Mouse (Mus musculus) midbrain, embryonic 12.5 days (tissue): ENCODE measurements around the gene Skiv2l. TPM values are rescaled to one million over a fixed set of nuclear protein-coding genes. Genes with fewer than 3 reads are reported as not detected.
A peak's percentile ranks its signal among the peaks of the same experiment; 100 is the strongest.
"Not testable (repeated sequence)": the region's sequence is repeated elsewhere in the genome, so short reads cannot be mapped to it uniquely, and the experiment has no call there.

Experiments
- ATAC-seq: fragments of 200-750 bp; cut with Nextera tagmentation; 2 replicates; pipeline ENCODE4 v1.8.0; 2017; ENCODE audit warnings: low read depth, moderate TSS enrichment, moderate library complexity; ENCODE audit not compliant: low FRiP score
- H3K27ac ChIP-seq: fragments of 300-500 bp; sonication (generic); replicated peaks from 2 replicates; pipeline ENCODE4 v1.5.1; 2016; ENCODE audit warnings: mild to moderate bottlenecking
- H3K27me3 ChIP-seq: fragments of 300-500 bp; sonication (generic); 2 replicates; pipeline ENCODE4 v1.6.1; 2016; ENCODE audit warnings: mild to moderate bottlenecking
- H3K36me3 ChIP-seq: fragments of 300-500 bp; sonication (generic); 2 replicates; pipeline ENCODE4 v1.6.1; 2016
- H3K4me1 ChIP-seq: fragments of 300-500 bp; sonication (generic); 2 replicates; pipeline ENCODE4 v1.6.1; 2016
- H3K4me2 ChIP-seq: fragments of 300-500 bp; sonication (generic); replicated peaks from 2 replicates; pipeline ENCODE4 v1.6.1; 2016; ENCODE audit warnings: mild to moderate bottlenecking, moderate library complexity
- H3K4me3 ChIP-seq: fragments of 300-500 bp; sonication (generic); 2 replicates; pipeline ENCODE4 v1.5.1; 2016; ENCODE audit warnings: mild to moderate bottlenecking
- H3K9ac ChIP-seq: fragments of 300-500 bp; sonication (generic); replicated peaks from 2 replicates; pipeline ENCODE4 v1.6.1; 2016; ENCODE audit warnings: mild to moderate bottlenecking, moderate library complexity
- H3K9me3 ChIP-seq: fragments of 300-500 bp; sonication (generic); 2 replicates; pipeline ENCODE4 v1.6.1; 2016; ENCODE audit warnings: mild to moderate bottlenecking
- WGBS: fragments of 180-500 bp; shearing (Covaris S2); methylation state at CpG from one replicate; pipeline ENCODE4 v1.1.7; 2016; 5-methylcytosine and 5-hydroxymethylcytosine counted together
- polyA plus RNA-seq: library from polyadenylated mRNA; unstranded; fragments of >200 nt; fragmentation: Nextera tagmentation; extraction: Ambion mirVana; gene quantifications from 2 replicates; pipeline ENCODE4 v1.2.1, GENCODE M21; 2016

Skiv2l gene
- polyA plus RNA-seq, 1 experiment from 2014 or later = 71.5 TPM

- Histone ChIP-seq H3K4me2 (peak overlapping the region; percentile 98), H3K27me3 (no peaks in the 10 kb centered on the region), H3K9ac (peak overlapping the region; percentile 70), H3K36me3 (peaks cover 52% of the 10 kb centered on the region), H3K9me3 (no peaks in the 10 kb centered on the region), H3K27ac (peak overlapping the region; percentile 82), H3K4me1 (peaks cover 26% of the 10 kb centered on the region), H3K4me3 (peak overlapping the region; percentile 75)
- WGBS = 41% methylated on average over 43 of the region's 43 CpGs
- ATAC-seq = peak; percentile 3; the same call in 1 of the 2 replicates
Measured at GRCm38 (mm10) chr17:34837464-34838324, 12.3 kb downstream of the Skiv2l start.

- no peaks in the 10 kb centered on the region for H3K27me3 ChIP-seq
- ATAC-seq = peak; percentile 92
- H3K4me3 ChIP-seq = peak within 1 kb of the TSS; percentile 75
- peak within 1 kb of the TSS; percentile 74 for H3K9ac ChIP-seq
- H3K4me1 ChIP-seq = peaks cover 26% of the 10 kb centered on the region
- H3K27ac ChIP-seq = peak within 1 kb of the TSS; percentile 82
- no peaks in the 10 kb centered on the region for H3K9me3 ChIP-seq
- peak within 1 kb of the TSS; percentile 98 for H3K4me2 ChIP-seq
- WGBS = under 1% methylated on average over 40 of the region's 40 CpGs
- peaks cover 52% of the 10 kb centered on the region for H3K36me3 ChIP-seq
Measured at GRCm38 (mm10) chr17:34836856-34837221, 13.2 kb downstream of the Skiv2l start, which contains the start of the genes Stk19 and Dxo. TSS of gene Stk19 (minus strand) at chr17:34836945. TSS of gene Dxo (plus strand) at chr17:34837019.

DNA sequence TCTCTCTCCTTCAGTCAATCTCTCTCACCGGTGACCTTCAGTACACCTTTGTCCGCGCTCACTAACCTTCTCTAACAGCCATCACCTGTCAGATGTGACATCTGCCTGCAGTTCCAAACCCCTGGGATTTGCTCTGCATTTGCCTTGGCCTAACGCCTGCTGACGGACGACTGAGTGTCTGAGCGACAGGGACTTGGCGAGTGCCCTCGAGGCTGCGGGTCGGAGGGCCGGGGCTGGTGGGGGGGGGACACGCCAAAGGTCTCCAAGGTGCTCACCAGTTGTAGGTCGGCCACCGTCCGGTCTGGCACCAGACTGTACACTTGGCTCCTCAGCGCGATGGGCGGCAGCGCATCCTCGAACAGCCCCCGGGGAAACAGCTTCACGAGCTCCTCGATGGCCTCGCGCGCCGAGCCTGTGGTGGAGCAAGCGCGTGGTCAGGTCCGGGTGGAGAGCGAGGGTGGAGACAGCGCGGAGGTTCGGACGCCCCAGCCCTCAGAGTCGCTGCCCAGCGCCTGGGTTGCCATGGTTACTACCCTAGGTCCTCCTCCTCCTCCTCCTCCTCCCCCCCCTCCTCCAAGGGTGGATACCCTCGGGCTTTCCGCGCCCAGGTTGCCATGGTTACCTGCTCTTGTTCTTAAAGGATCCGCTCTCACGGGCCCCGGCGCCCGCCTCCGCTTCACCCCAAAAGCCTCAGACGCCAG, 13.7 kb downstream of the Skiv2l start:
- peak overlapping the region; percentile 74 for H3K9ac ChIP-seq
- peaks cover 50% of the 10 kb centered on the region for H3K36me3 ChIP-seq
- H3K4me3 ChIP-seq = peak overlapping the region; percentile 75
- peak overlapping the region; percentile 82 for H3K27ac ChIP-seq
- H3K4me1 ChIP-seq = peaks cover 26% of the 10 kb centered on the region
- H3K9me3 ChIP-seq = no peaks in the 10 kb centered on the region
- H3K4me2 ChIP-seq = peak overlapping the region; percentile 98
- 4% methylated on average over 48 of the region's 48 CpGs for WGBS
- H3K27me3 ChIP-seq = no peaks in the 10 kb centered on the region
- peak; percentile 87 for ATAC-seq

GRCm38 (mm10) chr17:34830776-34831175, 19.2 kb downstream of the Skiv2l start:
- WGBS = 93% methylated on average over 1 of the region's 1 CpGs
- H3K36me3 ChIP-seq = peaks cover 71% of the 10 kb centered on the region
- ATAC-seq = not testable (repeated sequence)

DNA sequence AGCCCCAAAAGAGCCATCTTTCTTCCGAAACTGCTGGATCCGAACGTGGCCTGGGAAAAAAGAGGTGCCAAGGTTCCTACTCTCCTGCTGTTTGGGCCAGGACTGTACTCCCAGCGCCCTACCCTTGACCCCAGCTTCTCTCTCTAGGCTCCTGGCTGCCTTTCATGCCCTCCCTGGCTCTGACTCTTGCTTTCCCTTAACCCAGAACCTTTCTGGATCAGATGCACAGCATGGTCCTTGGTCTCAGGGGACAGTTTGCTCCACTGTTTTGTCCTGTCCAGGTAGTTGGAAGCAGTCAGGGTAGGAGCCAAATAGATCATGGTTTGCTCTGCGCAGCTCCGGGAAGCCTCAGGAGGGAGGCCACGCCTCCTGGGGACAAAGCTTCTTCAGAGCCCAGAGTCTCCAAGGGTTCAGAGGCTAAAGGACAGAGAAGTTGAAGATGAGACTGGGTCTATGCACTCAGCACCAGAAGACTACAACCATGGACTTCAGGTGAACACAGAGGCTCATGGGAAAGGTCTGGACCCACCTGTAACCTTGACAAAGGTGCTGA, 35.1 kb downstream of the Skiv2l start:
- Histone ChIP-seq H3K27me3 (no peaks in the 10 kb centered on the region), H3K9ac (no peak overlapping the region), H3K27ac (no peak overlapping the region), H3K4me1 (no peaks in the 10 kb centered on the region), H3K36me3 (no peaks in the 10 kb centered on the region), H3K4me3 (no peak overlapping the region), H3K4me2 (no peak overlapping the region), H3K9me3 (no peaks in the 10 kb centered on the region)
- WGBS = 84% methylated on average over 7 of the region's 7 CpGs
- no peak for ATAC-seq

More at GRCm38 (mm10) chr17:34830776-34831175, 19.2 kb downstream of the Skiv2l start:
- not testable (repeated sequence) for H3K4me3 ChIP-seq, H3K27ac ChIP-seq, H3K4me1 ChIP-seq, H3K9me3 ChIP-seq, H3K4me2 ChIP-seq, H3K9ac ChIP-seq, H3K27me3 ChIP-seq

GRCm38 (mm10) chr17:34813747-34814146, 36.3 kb downstream of the Skiv2l start:
- 67% methylated on average over 12 of the region's 12 CpGs for WGBS
- not testable (repeated sequence) for H3K36me3 ChIP-seq, H3K27ac ChIP-seq, H3K9me3 ChIP-seq, ATAC-seq, H3K4me1 ChIP-seq, H3K27me3 ChIP-seq, H3K4me3 ChIP-seq, H3K9ac ChIP-seq, H3K4me2 ChIP-seq

DNA sequence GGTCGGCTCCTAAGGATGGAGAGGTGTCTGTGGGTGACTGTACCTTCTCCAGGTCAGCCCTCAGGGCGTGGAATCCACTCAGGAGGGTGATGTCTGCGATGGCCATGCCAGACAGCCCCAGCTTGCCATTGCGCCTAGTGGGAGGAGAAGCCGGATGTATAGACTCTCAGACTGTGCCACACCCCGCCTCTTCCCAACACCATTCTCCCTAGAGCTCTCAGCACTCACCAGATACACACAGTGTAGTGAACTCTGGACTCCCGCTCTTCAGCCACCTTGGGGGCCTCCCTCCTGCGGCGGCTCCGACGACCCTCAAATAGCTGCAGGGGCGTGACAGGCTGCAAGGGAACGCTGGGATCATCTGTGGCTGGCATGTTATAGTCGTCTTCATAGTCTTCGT, 38.7 kb downstream of the Skiv2l start:
- no peak overlapping the region for H3K27ac ChIP-seq
- H3K4me2 ChIP-seq = no peak overlapping the region
- no peak for ATAC-seq
- H3K9me3 ChIP-seq = no peaks in the 10 kb centered on the region
- no peaks in the 10 kb centered on the region for H3K36me3 ChIP-seq
- no peaks in the 10 kb centered on the region for H3K27me3 ChIP-seq
- H3K4me1 ChIP-seq = no peaks in the 10 kb centered on the region
- 76% methylated on average over 15 of the region's 15 CpGs for WGBS
- no peak overlapping the region for H3K9ac ChIP-seq
- H3K4me3 ChIP-seq = no peak overlapping the region

GRCm38 (mm10) chr17:34810811-34811210, 39.2 kb downstream of the Skiv2l start:
- H3K27me3 ChIP-seq, ATAC-seq, H3K9me3 ChIP-seq, H3K36me3 ChIP-seq, H3K4me3 ChIP-seq, H3K9ac ChIP-seq, H3K4me2 ChIP-seq, H3K4me1 ChIP-seq, H3K27ac ChIP-seq: not testable (repeated sequence)
- WGBS = 80% methylated on average over 8 of the region's 8 CpGs

DNA sequence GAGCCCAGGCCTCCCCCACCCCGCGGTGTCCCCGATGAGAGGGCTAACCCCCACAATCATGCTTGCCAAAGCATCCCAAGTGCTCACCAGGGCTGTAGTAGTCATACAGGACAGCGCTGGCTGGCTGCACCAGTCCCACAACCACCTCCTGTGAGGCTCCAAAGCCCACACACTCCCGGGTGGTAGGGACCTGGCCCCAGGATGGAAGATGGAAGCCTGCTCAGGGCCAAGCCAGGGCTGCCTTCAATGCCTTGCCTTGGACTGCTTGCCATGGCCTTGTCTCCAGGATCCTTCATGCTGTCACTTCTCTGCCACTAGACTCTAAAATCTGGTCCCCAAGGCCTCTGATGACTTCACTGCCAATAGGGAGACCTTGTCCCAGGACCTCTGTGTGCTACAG, 39.6 kb downstream of the Skiv2l start:
- 86% methylated on average over 5 of the region's 5 CpGs for WGBS
- H3K9me3 ChIP-seq, H3K4me3 ChIP-seq, H3K27ac ChIP-seq, H3K4me2 ChIP-seq, H3K27me3 ChIP-seq, H3K4me1 ChIP-seq, H3K9ac ChIP-seq, H3K36me3 ChIP-seq, ATAC-seq: not testable (repeated sequence)

GRCm38 (mm10) chr17:34808599-34809205, 41.3 kb downstream of the Skiv2l start:
- no peak for ATAC-seq
- no peaks in the 10 kb centered on the region for H3K36me3 ChIP-seq
- no peaks in the 10 kb centered on the region for H3K4me1 ChIP-seq
- H3K9ac ChIP-seq = no peak overlapping the region
- H3K27ac ChIP-seq = no peak overlapping the region
- peaks cover 8% of the 10 kb centered on the region for H3K9me3 ChIP-seq
- no peak overlapping the region for H3K4me3 ChIP-seq
- H3K4me2 ChIP-seq = no peak overlapping the region
- 83% methylated on average over 6 of the region's 6 CpGs for WGBS
- no peaks in the 10 kb centered on the region for H3K27me3 ChIP-seq

DNA sequence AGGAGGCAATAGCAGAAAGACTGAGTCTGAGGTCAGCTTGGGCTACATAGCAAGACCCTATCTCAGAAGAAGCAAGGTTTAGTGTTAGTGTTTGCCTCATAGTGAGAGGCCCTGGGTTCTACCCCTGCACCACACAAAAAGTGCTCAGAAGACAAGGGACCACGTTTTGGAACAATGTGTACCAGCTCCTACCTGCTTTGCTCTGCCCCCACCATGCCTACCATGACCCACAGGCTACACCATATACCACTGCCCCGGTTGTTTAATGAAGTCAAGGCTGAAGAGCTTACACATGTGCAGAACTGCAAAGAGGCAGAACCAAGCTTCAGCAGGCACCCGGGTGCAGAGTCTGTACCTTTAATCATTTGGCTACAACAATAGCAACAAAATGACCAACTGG, 42.8 kb downstream of the Skiv2l start:
- Histone ChIP-seq H3K4me2 (no peak overlapping the region), H3K27ac (no peak overlapping the region), H3K36me3 (no peaks in the 10 kb centered on the region), H3K27me3 (no peaks in the 10 kb centered on the region), H3K9ac (no peak overlapping the region), H3K9me3 (peaks cover 8% of the 10 kb centered on the region), H3K4me3 (no peak overlapping the region), H3K4me1 (no peaks in the 10 kb centered on the region)
- ATAC-seq = no peak
- WGBS = 67% methylated on average over 3 of the region's 3 CpGs
